Mouse (Mus musculus): ENCODE measurements around the gene Gspt2. TPM values are rescaled to one million over a fixed set of nuclear protein-coding genes. Genes with fewer than 3 reads are reported as not detected.
"Not testable (repeated sequence)": the region's sequence is repeated elsewhere in the genome, so short reads cannot be mapped to it uniquely, and the experiment has no call there.

The Gspt2 gene
- 10.3 and 12.1 TPM in 2 replicates for polyA plus RNA-seq (2014; fragmentation: Nextera tagmentation; extraction: Ambion mirVana)

GRCm38 (mm10) chrX:94635961-94636563 lies at the start of gene Gspt2:
Gspt2 (plus strand) TSS chrX:94636069.
- peak; percentile 76 for DNase-seq (ENCODE audit: low spot score)
- peak within 1 kb of the TSS; percentile 53 for H3K4me3 ChIP-seq (ENCODE audit: low read depth, low read length)
- 32% methylated on average over 52 of the region's 53 CpGs for WGBS
- peak within 1 kb of the TSS; percentile 71 for H3K9ac ChIP-seq (ENCODE audit: low read length)
- H3K27me3 ChIP-seq (replicated peaks; ENCODE audit: control insufficient read depth, insufficient read depth, low read length) = no peaks in the 10 kb centered on the region
- H3K36me3 ChIP-seq (ENCODE audit: control insufficient read depth, insufficient read depth, low read length) = no peaks in the 10 kb centered on the region
- H3K4me1 ChIP-seq (ENCODE audit: control insufficient read depth, insufficient read depth, low read length) = no peaks in the 10 kb centered on the region
- peak within 1 kb of the TSS; percentile 68; the same call in 1 of the 2 replicates for H3K27ac ChIP-seq (ENCODE audit: low read depth, low read length)
- peak; percentile 94 for ATAC-seq
- H3K9me3 ChIP-seq (replicated peaks; ENCODE audit: control insufficient read depth, low read length) = no peaks in the 10 kb centered on the region
- H3K4me2 ChIP-seq (ENCODE audit: low read length) = peak within 1 kb of the TSS; percentile 52

- DNase-seq (ENCODE audit: low spot score) (peak; percentile 75), ATAC-seq (peak; percentile 99)
- H3K9ac ChIP-seq (ENCODE audit: low read length) = peak overlapping the region; percentile 47
- no peaks in the 10 kb centered on the region for H3K4me1 ChIP-seq (ENCODE audit: control insufficient read depth, insufficient read depth, low read length)
- peak overlapping the region; percentile 39 for H3K4me2 ChIP-seq (ENCODE audit: low read length)
- WGBS = 40% methylated on average over 13 of the region's 13 CpGs
- H3K4me3 ChIP-seq (ENCODE audit: low read depth, low read length) = peak overlapping the region; percentile 10; the same call in 1 of the 2 replicates
- no peaks in the 10 kb centered on the region for H3K36me3 ChIP-seq (ENCODE audit: control insufficient read depth, insufficient read depth, low read length)
- no peaks in the 10 kb centered on the region for H3K27me3 ChIP-seq (replicated peaks; ENCODE audit: control insufficient read depth, insufficient read depth, low read length)
- H3K9me3 ChIP-seq (replicated peaks; ENCODE audit: control insufficient read depth, low read length) = no peaks in the 10 kb centered on the region
- H3K27ac ChIP-seq (ENCODE audit: low read depth, low read length) = no peak overlapping the region
These were observed 10.8 kb upstream of the Gspt2 start for GRCm38 (mm10) chrX:94624835-94625803.

- H3K9me3 ChIP-seq (replicated peaks; ENCODE audit: control insufficient read depth, low read length) = no peaks in the 10 kb centered on the region
- H3K9ac ChIP-seq (ENCODE audit: low read length) = peak overlapping the region; percentile 71; the same call in 1 of the 2 replicates
- DNase-seq (ENCODE audit: low spot score) = no peak
- no peaks in the 10 kb centered on the region for H3K27me3 ChIP-seq (replicated peaks; ENCODE audit: control insufficient read depth, insufficient read depth, low read length)
- H3K4me3 ChIP-seq (ENCODE audit: low read depth, low read length) = peak overlapping the region; percentile 53
- H3K27ac ChIP-seq (ENCODE audit: low read depth, low read length) = no peak overlapping the region
- H3K4me2 ChIP-seq (ENCODE audit: low read length) = peak overlapping the region; percentile 52
- H3K4me1 ChIP-seq (ENCODE audit: control insufficient read depth, insufficient read depth, low read length) = no peaks in the 10 kb centered on the region
- ATAC-seq = no peak
- no peaks in the 10 kb centered on the region for H3K36me3 ChIP-seq (ENCODE audit: control insufficient read depth, insufficient read depth, low read length)
- 72% methylated on average over 8 of the region's 8 CpGs for WGBS
These were observed 1.0 kb downstream of the Gspt2 start for GRCm38 (mm10) chrX:94636911-94637310.

GRCm38 (mm10) chrX:94648541-94648940 lies 12.7 kb downstream of the Gspt2 start:
- Histone ChIP-seq H3K27ac (ENCODE audit: low read depth, low read length) (no peak overlapping the region), H3K27me3 (replicated peaks; ENCODE audit: control insufficient read depth, insufficient read depth, low read length) (no peaks in the 10 kb centered on the region), H3K4me3 (ENCODE audit: low read depth, low read length) (no peak overlapping the region), H3K9me3 (replicated peaks; ENCODE audit: control insufficient read depth, low read length) (no peaks in the 10 kb centered on the region), H3K9ac (ENCODE audit: low read length) (no peak overlapping the region), H3K4me1 (ENCODE audit: control insufficient read depth, insufficient read depth, low read length) (no peaks in the 10 kb centered on the region), H3K4me2 (ENCODE audit: low read length) (no peak overlapping the region), H3K36me3 (ENCODE audit: control insufficient read depth, insufficient read depth, low read length) (no peaks in the 10 kb centered on the region)
- DNase-seq (ENCODE audit: low spot score) = no peak
- ATAC-seq = no peak

- 58% methylated on average over 2 of the region's 2 CpGs for WGBS
- Histone ChIP-seq H3K27me3 (replicated peaks; ENCODE audit: control insufficient read depth, insufficient read depth, low read length) (no peaks in the 10 kb centered on the region), H3K9me3 (replicated peaks; ENCODE audit: control insufficient read depth, low read length) (no peaks in the 10 kb centered on the region), H3K4me1 (ENCODE audit: control insufficient read depth, insufficient read depth, low read length) (no peaks in the 10 kb centered on the region), H3K27ac (ENCODE audit: low read depth, low read length) (no peak overlapping the region), H3K4me3 (ENCODE audit: low read depth, low read length) (no peak overlapping the region), H3K4me2 (ENCODE audit: low read length) (no peak overlapping the region), H3K9ac (ENCODE audit: low read length) (no peak overlapping the region), H3K36me3 (ENCODE audit: control insufficient read depth, insufficient read depth, low read length) (no peaks in the 10 kb centered on the region)
- ATAC-seq (no peak), DNase-seq (ENCODE audit: low spot score) (no peak)
These were observed 21.9 kb downstream of the Gspt2 start for GRCm38 (mm10) chrX:94657734-94658133.

- Histone ChIP-seq H3K9ac (ENCODE audit: low read length) (no peak overlapping the region), H3K36me3 (ENCODE audit: control insufficient read depth, insufficient read depth, low read length) (no peaks in the 10 kb centered on the region), H3K4me3 (ENCODE audit: low read depth, low read length) (no peak overlapping the region), H3K4me1 (ENCODE audit: control insufficient read depth, insufficient read depth, low read length) (no peaks in the 10 kb centered on the region), H3K9me3 (replicated peaks; ENCODE audit: control insufficient read depth, low read length) (no peaks in the 10 kb centered on the region), H3K27ac (ENCODE audit: low read depth, low read length) (no peak overlapping the region), H3K4me2 (ENCODE audit: low read length) (no peak overlapping the region), H3K27me3 (replicated peaks; ENCODE audit: control insufficient read depth, insufficient read depth, low read length) (no peaks in the 10 kb centered on the region)
- DNase-seq (ENCODE audit: low spot score) (peak; percentile 0), ATAC-seq (no peak)
- 38% methylated on average over 4 of the region's 4 CpGs for WGBS
These were observed 34.9 kb downstream of the Gspt2 start for GRCm38 (mm10) chrX:94670814-94671213.

GRCm38 (mm10) chrX:94674977-94675376 lies 39.1 kb downstream of the Gspt2 start:
- 44% methylated on average over 4 of the region's 4 CpGs for WGBS
- Histone ChIP-seq H3K4me3 (ENCODE audit: low read depth, low read length) (no peak overlapping the region), H3K9ac (ENCODE audit: low read length) (no peak overlapping the region), H3K27ac (ENCODE audit: low read depth, low read length) (no peak overlapping the region), H3K36me3 (ENCODE audit: control insufficient read depth, insufficient read depth, low read length) (no peaks in the 10 kb centered on the region), H3K4me1 (ENCODE audit: control insufficient read depth, insufficient read depth, low read length) (no peaks in the 10 kb centered on the region), H3K4me2 (ENCODE audit: low read length) (no peak overlapping the region), H3K27me3 (replicated peaks; ENCODE audit: control insufficient read depth, insufficient read depth, low read length) (no peaks in the 10 kb centered on the region), H3K9me3 (replicated peaks; ENCODE audit: control insufficient read depth, low read length) (no peaks in the 10 kb centered on the region)
- ATAC-seq = no peak
- peak; percentile 54 for DNase-seq (ENCODE audit: low spot score)

- H3K27ac ChIP-seq (ENCODE audit: low read depth, low read length); ATAC-seq; DNase-seq (ENCODE audit: low spot score); H3K9ac ChIP-seq (ENCODE audit: low read length); H3K4me2 ChIP-seq (ENCODE audit: low read length); H3K36me3 ChIP-seq (ENCODE audit: control insufficient read depth, insufficient read depth, low read length); H3K9me3 ChIP-seq (replicated peaks; ENCODE audit: control insufficient read depth, low read length); H3K27me3 ChIP-seq (replicated peaks; ENCODE audit: control insufficient read depth, insufficient read depth, low read length); H3K4me3 ChIP-seq (ENCODE audit: low read depth, low read length); H3K4me1 ChIP-seq (ENCODE audit: control insufficient read depth, insufficient read depth, low read length): not testable (repeated sequence)
- WGBS = no CpG with 5 or more reads among the region's 2 CpGs
These were observed 45.7 kb downstream of the Gspt2 start for GRCm38 (mm10) chrX:94681581-94681980.

GRCm38 (mm10) chrX:94689593-94689992 lies 53.7 kb downstream of the Gspt2 start:
- peak; percentile 85 for ATAC-seq
- H3K36me3 ChIP-seq (ENCODE audit: control insufficient read depth, insufficient read depth, low read length); H3K4me3 ChIP-seq (ENCODE audit: low read depth, low read length); H3K4me1 ChIP-seq (ENCODE audit: control insufficient read depth, insufficient read depth, low read length); H3K9me3 ChIP-seq (replicated peaks; ENCODE audit: control insufficient read depth, low read length); H3K27me3 ChIP-seq (replicated peaks; ENCODE audit: control insufficient read depth, insufficient read depth, low read length); DNase-seq (ENCODE audit: low spot score); H3K27ac ChIP-seq (ENCODE audit: low read depth, low read length); H3K4me2 ChIP-seq (ENCODE audit: low read length); H3K9ac ChIP-seq (ENCODE audit: low read length): not testable (repeated sequence)
- 80% methylated on average over 5 of the region's 5 CpGs for WGBS

All from forebrain, embryonic 14.5 days (tissue).